Mouse (Mus musculus): ENCODE results near the gene Ppfia4.
A peak's percentile ranks its signal among the peaks of the same experiment; 100 is the strongest.

Ppfia4 gene

GRCm38 (mm10) chr1:134298636-134299411 is 33.9 kb downstream of the Ppfia4 start:
- no peak for DNase-seq (ENCODE audit: low read depth, low spot score)

- no peak for DNase-seq (ENCODE audit: low read depth, low spot score)
Observed at GRCm38 (mm10) chr1:134297265-134297664, 35.5 kb downstream of the Ppfia4 start.

GRCm38 (mm10) chr1:134293738-134294604 is 38.8 kb downstream of the Ppfia4 start:
- DNase-seq (ENCODE audit: low read depth, low spot score): no peak

GRCm38 (mm10) chr1:134293276-134293675 is 39.5 kb downstream of the Ppfia4 start:
- DNase-seq (ENCODE audit: low read depth, low spot score): no peak

- DNase-seq (ENCODE audit: low read depth, low spot score): no peak
Observed at GRCm38 (mm10) chr1:134292601-134293000, 40.1 kb downstream of the Ppfia4 start.

- DNase-seq (ENCODE audit: low read depth, low spot score): no peak
Observed at GRCm38 (mm10) chr1:134292073-134292472, 40.7 kb downstream of the Ppfia4 start.

- DNase-seq (ENCODE audit: low read depth, low spot score): no peak
Observed at GRCm38 (mm10) chr1:134291555-134291954, 41.2 kb downstream of the Ppfia4 start.

- DNase-seq (ENCODE audit: low read depth, low spot score): peak; percentile 59
Observed at GRCm38 (mm10) chr1:134290909-134291308, 41.8 kb downstream of the Ppfia4 start.

- no peak for DNase-seq (ENCODE audit: low read depth, low spot score)
Observed at GRCm38 (mm10) chr1:134290300-134290699, 42.4 kb downstream of the Ppfia4 start.

- no peak for DNase-seq (ENCODE audit: low read depth, low spot score)
Observed at GRCm38 (mm10) chr1:134289598-134290099, 43.1 kb downstream of the Ppfia4 start, which contains the start of gene Myog. Gene Myog, plus strand, starts transcription at chr1:134289989.

GRCm38 (mm10) chr1:134288239-134288638 is 44.5 kb downstream of the Ppfia4 start:
- DNase-seq (ENCODE audit: low read depth, low spot score): no peak

GRCm38 (mm10) chr1:134285458-134286120 is 47.1 kb downstream of the Ppfia4 start:
- no peak for DNase-seq (ENCODE audit: low read depth, low spot score)

- no peak for DNase-seq (ENCODE audit: low read depth, low spot score)
Observed at GRCm38 (mm10) chr1:134283108-134283507, 49.6 kb downstream of the Ppfia4 start.

GRCm38 (mm10) chr1:134282342-134282741 is 50.4 kb downstream of the Ppfia4 start:
- DNase-seq (ENCODE audit: low read depth, low spot score): no peak

GRCm38 (mm10) chr1:134281563-134281962 is 51.2 kb downstream of the Ppfia4 start:
- no peak for DNase-seq (ENCODE audit: low read depth, low spot score)

- DNase-seq (ENCODE audit: low read depth, low spot score): no peak
Observed at GRCm38 (mm10) chr1:134280174-134280573, 52.6 kb downstream of the Ppfia4 start.

GRCm38 (mm10) chr1:134276823-134277222 is 55.9 kb downstream of the Ppfia4 start:
- DNase-seq (ENCODE audit: low read depth, low spot score): no peak

- no peak for DNase-seq (ENCODE audit: low read depth, low spot score)
Observed at GRCm38 (mm10) chr1:134275616-134276464, 56.9 kb downstream of the Ppfia4 start.

- no peak for DNase-seq (ENCODE audit: low read depth, low spot score)
Observed at GRCm38 (mm10) chr1:134274483-134274920, 58.2 kb downstream of the Ppfia4 start.

- DNase-seq (ENCODE audit: low read depth, low spot score): no peak
Observed at GRCm38 (mm10) chr1:134273493-134274395, 59.0 kb downstream of the Ppfia4 start.

All from WW6 (cell line).